Mouse (Mus musculus) myocyte (in vitro differentiated cells): Measurements from ENCODE around the gene Sox5.

ENCODE experiments used
- CEBPB ChIP-seq: IDR thresholded peaks from 2 replicates; pipeline ENCODE4 v1.6.1; 2011; ENCODE audit warnings: mild to moderate bottlenecking, moderate library complexity; ENCODE audit not compliant: poor library complexity, insufficient read depth, severe bottlenecking
- E2F4 ChIP-seq: IDR thresholded peaks from one replicate; pipeline ENCODE4 v1.6.1; 2011; ENCODE audit warnings: mild to moderate bottlenecking, control low read depth, moderate library complexity; ENCODE audit not compliant: insufficient read depth
- MAX ChIP-seq: IDR thresholded peaks from one replicate; pipeline ENCODE4 v1.6.1; 2011; ENCODE audit warnings: low read depth, mild to moderate bottlenecking, control low read depth
- MYOD1 ChIP-seq, 3 experiments: IDR thresholded peaks; one replicate each; pipeline ENCODE4 v1.6.1; 2011; ENCODE audit warnings: control low read depth in 2 of 3, low read depth in 2 of 3, mild to moderate bottlenecking in 2 of 3, moderate library complexity in 1 of 3; ENCODE audit not compliant: insufficient read length in 2 of 3, control insufficient read depth in 1 of 3
- MYOG ChIP-seq, 3 experiments: IDR thresholded peaks; one replicate each; pipeline ENCODE4 v1.6.1; 2011; ENCODE audit warnings: control low read depth in 2 of 3, low read depth in 2 of 3, mild to moderate bottlenecking in 2 of 3; ENCODE audit not compliant: insufficient read length in 2 of 3, control insufficient read depth in 1 of 3, insufficient read depth in 1 of 3
- POLR2A ChIP-seq: IDR thresholded peaks from one replicate; pipeline ENCODE4 v1.6.1; 2011; ENCODE audit warnings: low read depth, mild to moderate bottlenecking, control low read depth, moderate library complexity; ENCODE audit not compliant: insufficient read length
- POLR2AphosphoS2 ChIP-seq: IDR thresholded peaks from one replicate; pipeline ENCODE4 v1.6.1; 2011; ENCODE audit warnings: low read depth, control low read depth; ENCODE audit not compliant: insufficient read length
- REST ChIP-seq: IDR thresholded peaks from one replicate; pipeline ENCODE4 v1.6.1; 2011; ENCODE audit warnings: mild to moderate bottlenecking, control low read depth, moderate library complexity; ENCODE audit not compliant: insufficient read depth, insufficient read length
- SRF ChIP-seq: IDR thresholded peaks from one replicate; pipeline ENCODE4 v1.6.1; 2011; ENCODE audit warnings: low read depth; ENCODE audit not compliant: control insufficient read depth, insufficient read length
- TCF3 ChIP-seq: IDR thresholded peaks from one replicate; pipeline ENCODE4 v1.6.1; 2011; ENCODE audit warnings: low read depth, control low read depth; ENCODE audit not compliant: insufficient read length
- USF1 ChIP-seq: IDR thresholded peaks from one replicate; pipeline ENCODE4 v1.6.1; 2011; ENCODE audit warnings: low read depth, mild to moderate bottlenecking, control low read depth, moderate library complexity

- TF ChIP-seq MAX (no peak), MYOD1 (IDR thresholded peaks at IDR 0.05; ENCODE audit: control insufficient read depth in 1 of 3, insufficient read length in 2 of 3, low read depth in 2 of 3) (no peak), POLR2A (no peak), USF1 (no peak), POLR2AphosphoS2 (no peak), TCF3 (no peak), CEBPB (no peak), E2F4 (no peak), MYOG (IDR thresholded peaks at IDR 0.05; ENCODE audit: control insufficient read depth in 1 of 3, insufficient read depth in 1 of 3, insufficient read length in 2 of 3, low read depth in 2 of 3) (no peak), SRF (no peak), REST (no peak)
These were observed 729.3 kb downstream of the Sox5 start for GRCm38 (mm10) chr6:144052487-144052886.
